Mouse (Mus musculus) neural tube, embryonic 14.5 days (tissue): ENCODE measurements at regions not wholly inside any gene's neighbourhood (a gene's known extent, or its start where the extent isn't known, plus 50 kb on each side); places are given as distances from the start of the nearest gene placed in this dataset.
A peak's percentile ranks its signal among the peaks of the same experiment; 100 is the strongest.
"Not testable (repeated sequence)": the region's sequence is repeated elsewhere in the genome, so short reads cannot be mapped to it uniquely, and the experiment has no call there.

ENCODE experiments used
- ATAC-seq: fragments of 200-750 bp; cut with Nextera tagmentation; 2 replicates; pipeline ENCODE4 v1.8.0; 2017; ENCODE audit warnings: low read depth, mild to moderate bottlenecking, moderate TSS enrichment, moderate library complexity
- H3K27ac ChIP-seq: fragments of 300-500 bp; sonication (generic); 2 replicates; pipeline ENCODE4 v1.5.1; 2014; ENCODE audit warnings: low read depth, mild to moderate bottlenecking, control low read depth, low read length, moderate library complexity, mixed read lengths
- H3K27me3 ChIP-seq: fragments of 300-500 bp; sonication (generic); 2 replicates; pipeline ENCODE4 v1.6.1; 2014; ENCODE audit warnings: low read length; ENCODE audit not compliant: control insufficient read depth, insufficient read depth
- H3K36me3 ChIP-seq: fragments of 300-500 bp; sonication (generic); 2 replicates; pipeline ENCODE4 v1.6.1; 2014; ENCODE audit warnings: low read length, mixed read lengths; ENCODE audit not compliant: control insufficient read depth, insufficient read depth
- H3K4me1 ChIP-seq: fragments of 300-500 bp; sonication (generic); 2 replicates; pipeline ENCODE4 v1.6.1; 2014; ENCODE audit warnings: low read length; ENCODE audit not compliant: control insufficient read depth, insufficient read depth
- H3K4me2 ChIP-seq: fragments of 300-500 bp; sonication (generic); 2 replicates; pipeline ENCODE4 v1.6.1; 2014; ENCODE audit warnings: mild to moderate bottlenecking, low read depth, low read length, control low read depth
- H3K4me3 ChIP-seq: fragments of 300-500 bp; sonication (generic); 2 replicates; pipeline ENCODE4 v1.5.1; 2014; ENCODE audit warnings: low read depth, low read length, control low read depth, mixed read lengths
- H3K9ac ChIP-seq: fragments of 300-500 bp; sonication (generic); replicated peaks from 2 replicates; pipeline ENCODE4 v1.6.1; 2014; ENCODE audit warnings: low read depth, mild to moderate bottlenecking, control low read depth, low read length, mixed read lengths
- H3K9me3 ChIP-seq: fragments of 300-500 bp; sonication (generic); 2 replicates; pipeline ENCODE4 v1.6.1; 2016; ENCODE audit warnings: low read length; ENCODE audit not compliant: control insufficient read depth
- WGBS: fragments of 180-500 bp; shearing (Covaris S2); extraction: QIAGEN DNeasy Blood & Tissue Kit; methylation state at CpG from one replicate; pipeline ENCODE4 v1.1.7; 2014; 5-methylcytosine and 5-hydroxymethylcytosine counted together

- Histone ChIP-seq H3K36me3 (no peaks in the 10 kb centered on the region), H3K27me3 (no peaks in the 10 kb centered on the region), H3K27ac (no peak overlapping the region), H3K4me1 (no peaks in the 10 kb centered on the region), H3K4me2 (no peak overlapping the region), H3K9ac (no peak overlapping the region), H3K4me3 (no peak overlapping the region), H3K9me3 (no peaks in the 10 kb centered on the region)
- WGBS, result 83% methylated on average over 3 of the region's 3 CpGs
- no peak for ATAC-seq
Observed at GRCm38 (mm10) chr17:79977154-79977571, 81.2 kb upstream of the Atl2 start.

DNA sequence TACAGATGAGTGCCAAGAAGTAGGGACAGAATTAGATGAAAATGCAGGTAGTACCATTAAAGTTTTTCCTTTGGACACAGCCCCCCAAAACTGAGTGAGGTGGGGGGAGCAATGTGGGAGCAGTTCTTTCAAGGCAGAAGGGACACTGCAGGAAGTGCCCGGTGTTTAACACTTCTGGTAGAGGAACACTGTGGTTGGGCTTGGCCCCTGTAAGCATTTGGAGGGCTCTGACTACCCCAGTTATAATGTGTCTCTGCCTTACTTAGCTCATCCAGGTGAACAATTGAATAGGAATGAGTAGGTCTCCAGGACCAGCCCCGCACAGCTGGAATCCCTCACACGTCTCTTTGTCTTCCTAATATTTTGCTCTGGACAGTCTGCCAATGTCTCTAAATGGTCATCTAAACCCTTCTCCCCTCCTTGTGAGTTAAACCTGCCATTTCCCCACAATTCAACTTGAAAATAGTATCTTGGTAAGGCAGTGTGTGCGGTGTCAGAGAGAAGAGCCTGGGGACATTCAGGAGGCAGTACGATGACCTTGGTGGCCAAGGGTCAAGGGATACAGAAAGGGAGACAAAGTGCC lies 80.7 kb upstream of the Atl2 start:
- Histone ChIP-seq H3K4me2 (peak overlapping the region; percentile 31), H3K4me1 (no peaks in the 10 kb centered on the region), H3K4me3 (no peak overlapping the region), H3K27ac (no peak overlapping the region), H3K36me3 (no peaks in the 10 kb centered on the region), H3K9me3 (no peaks in the 10 kb centered on the region), H3K27me3 (no peaks in the 10 kb centered on the region), H3K9ac (no peak overlapping the region)
- WGBS, result 75% methylated on average over 5 of the region's 5 CpGs
- peak; percentile 44; the same call in 1 of the 2 replicates for ATAC-seq

DNA sequence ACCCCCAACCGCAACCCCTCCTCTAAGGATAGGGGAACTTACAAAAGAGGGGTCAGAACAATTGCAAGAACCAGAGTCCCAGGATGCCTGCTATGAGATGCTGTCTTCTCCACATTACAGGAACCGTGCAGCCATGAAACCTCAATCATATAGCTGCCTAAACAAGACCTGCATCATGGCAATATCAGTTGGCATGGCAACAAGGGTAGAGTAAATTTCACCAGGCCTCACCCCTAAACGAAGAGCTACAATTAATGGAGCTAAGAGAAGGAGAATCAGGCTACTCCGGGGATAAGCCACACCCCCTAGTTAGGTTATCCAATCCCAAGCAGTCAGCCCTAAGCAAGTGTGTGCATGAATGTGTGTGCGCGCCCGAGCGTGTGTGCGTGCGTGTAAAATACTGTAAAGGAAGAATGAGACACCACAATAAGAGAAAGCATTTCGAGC lies 80.1 kb upstream of the Atl2 start:
- Histone ChIP-seq H3K4me1 (no peaks in the 10 kb centered on the region), H3K9me3 (no peaks in the 10 kb centered on the region), H3K27ac (no peak overlapping the region), H3K36me3 (no peaks in the 10 kb centered on the region), H3K4me3 (no peak overlapping the region; the same call in 1 of the 2 replicates), H3K9ac (no peak overlapping the region), H3K4me2 (peak overlapping the region; percentile 31), H3K27me3 (no peaks in the 10 kb centered on the region)
- 17% methylated on average over 11 of the region's 11 CpGs for WGBS
- peak; percentile 89 for ATAC-seq

DNA sequence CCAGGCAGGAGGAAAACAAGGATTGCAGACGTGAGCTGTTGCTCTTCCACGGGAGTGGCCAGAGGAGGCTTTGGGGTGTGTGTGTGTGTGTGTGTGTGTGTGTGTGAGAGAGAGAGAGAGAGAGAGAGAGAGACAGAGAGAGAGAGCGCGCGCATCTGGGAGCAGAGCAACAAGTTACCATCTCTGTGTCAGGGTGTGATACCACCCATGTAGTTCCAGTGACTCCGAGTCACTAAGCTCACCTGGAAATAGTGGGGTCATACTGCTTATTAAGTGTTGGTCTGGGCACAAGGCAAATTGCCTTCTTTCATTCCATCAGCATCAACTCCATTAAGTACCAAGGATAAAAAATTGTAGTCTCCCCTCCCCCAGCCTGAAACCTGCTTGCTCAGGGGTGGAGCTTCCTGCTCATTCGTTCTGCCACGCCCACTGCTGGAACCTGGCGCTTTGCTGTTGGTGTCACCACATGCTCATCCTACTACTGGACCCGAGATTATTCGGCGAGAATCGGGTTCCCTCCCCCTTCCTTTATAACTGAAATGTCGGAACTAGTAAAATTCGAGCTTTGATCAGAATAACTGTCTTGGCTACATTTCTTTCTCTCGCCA lies 79.3 kb upstream of the Atl2 start:
- WGBS, result 16% methylated on average over 16 of the region's 16 CpGs
- H3K27ac ChIP-seq, H3K27me3 ChIP-seq, H3K4me3 ChIP-seq, H3K36me3 ChIP-seq, H3K9ac ChIP-seq, H3K4me1 ChIP-seq, H3K9me3 ChIP-seq: not testable (repeated sequence)
- H3K4me2 ChIP-seq, result peak overlapping the region; percentile 31
- peak; percentile 42; the same call in 1 of the 2 replicates for ATAC-seq

GRCm38 (mm10) chr17:79971721-79972336 lies 75.9 kb upstream of the Atl2 start:
- no peak overlapping the region for H3K4me2 ChIP-seq
- H3K27ac ChIP-seq, result no peak overlapping the region
- no peaks in the 10 kb centered on the region for H3K36me3 ChIP-seq
- no peak overlapping the region for H3K4me3 ChIP-seq
- 73% methylated on average over 8 of the region's 8 CpGs for WGBS
- no peaks in the 10 kb centered on the region for H3K27me3 ChIP-seq
- no peak for ATAC-seq
- no peak overlapping the region for H3K9ac ChIP-seq
- H3K4me1 ChIP-seq, result no peaks in the 10 kb centered on the region
- H3K9me3 ChIP-seq, result no peaks in the 10 kb centered on the region

GRCm38 (mm10) chr17:79969500-79969972 lies 73.6 kb upstream of the Atl2 start:
- no peaks in the 10 kb centered on the region for H3K9me3 ChIP-seq
- H3K27me3 ChIP-seq, result no peaks in the 10 kb centered on the region
- 50% methylated on average over 7 of the region's 7 CpGs for WGBS
- no peak for ATAC-seq
- no peak overlapping the region for H3K27ac ChIP-seq
- H3K36me3 ChIP-seq, result no peaks in the 10 kb centered on the region
- no peak overlapping the region for H3K4me3 ChIP-seq
- no peaks in the 10 kb centered on the region for H3K4me1 ChIP-seq
- no peak overlapping the region for H3K4me2 ChIP-seq
- H3K9ac ChIP-seq, result no peak overlapping the region

- no peak overlapping the region for H3K4me3 ChIP-seq
- H3K27ac ChIP-seq, result no peak overlapping the region
- 82% methylated on average over 9 of the region's 9 CpGs for WGBS
- no peak overlapping the region for H3K9ac ChIP-seq
- no peaks in the 10 kb centered on the region for H3K36me3 ChIP-seq
- H3K4me2 ChIP-seq, result no peak overlapping the region
- H3K4me1 ChIP-seq, result no peaks in the 10 kb centered on the region
- H3K27me3 ChIP-seq, result no peaks in the 10 kb centered on the region
- H3K9me3 ChIP-seq, result no peaks in the 10 kb centered on the region
- no peak for ATAC-seq
Observed at GRCm38 (mm10) chr17:79968819-79969218, 72.9 kb upstream of the Atl2 start.

DNA sequence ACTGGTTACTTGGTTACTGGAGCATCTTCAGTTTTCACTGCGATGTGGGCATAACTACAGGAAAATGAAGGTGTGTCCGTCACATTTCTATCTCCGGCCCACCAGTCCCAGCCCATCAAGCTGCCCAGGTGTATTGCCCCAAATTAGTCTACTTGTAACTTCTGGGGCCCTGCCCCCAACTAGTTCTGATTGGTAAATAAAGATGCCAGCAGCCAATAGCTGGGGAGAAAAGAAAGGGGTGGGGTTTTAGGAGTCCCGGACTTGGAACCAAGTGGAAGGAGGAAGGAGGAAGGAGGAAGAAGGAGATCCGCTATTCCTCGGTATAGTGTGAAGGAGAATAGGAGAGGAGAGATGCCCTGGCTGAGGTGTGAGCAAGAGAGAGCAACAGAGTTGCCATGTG lies 71.1 kb upstream of the Atl2 start:
- ATAC-seq, result no peak

DNA sequence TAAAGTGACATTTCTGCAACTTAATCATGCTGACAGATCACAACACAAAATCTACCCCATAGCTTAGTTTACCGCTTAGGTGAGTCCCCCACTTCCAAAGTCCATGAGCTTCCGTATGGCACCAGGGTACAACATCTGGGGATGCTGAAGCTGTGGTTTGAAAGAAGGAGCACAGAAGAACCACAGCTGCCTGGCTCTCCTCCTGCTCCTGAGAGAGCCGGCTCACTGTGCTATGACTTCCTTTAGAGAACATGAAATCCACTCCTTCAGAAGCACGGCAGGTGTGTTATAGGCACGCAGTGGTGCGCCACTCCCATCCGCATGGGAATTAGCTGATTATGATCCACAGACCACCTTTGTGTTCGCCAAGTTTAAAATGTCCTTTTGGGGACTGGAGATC lies 69.7 kb upstream of the Atl2 start:
- 91% methylated on average over 8 of the region's 8 CpGs for WGBS
- H3K4me3 ChIP-seq, result no peak overlapping the region
- H3K27me3 ChIP-seq, result no peaks in the 10 kb centered on the region
- no peaks in the 10 kb centered on the region for H3K4me1 ChIP-seq
- no peaks in the 10 kb centered on the region for H3K9me3 ChIP-seq
- no peak overlapping the region for H3K27ac ChIP-seq
- no peak for ATAC-seq
- no peak overlapping the region for H3K4me2 ChIP-seq
- no peaks in the 10 kb centered on the region for H3K36me3 ChIP-seq
- H3K9ac ChIP-seq, result no peak overlapping the region

More for the DNA sequence above, 71.1 kb upstream of the Atl2 start:
- H3K9ac ChIP-seq, result no peak overlapping the region
- no peak overlapping the region for H3K4me3 ChIP-seq
- H3K9me3 ChIP-seq, result no peaks in the 10 kb centered on the region
- no peak overlapping the region for H3K4me2 ChIP-seq
- H3K27me3 ChIP-seq, result no peaks in the 10 kb centered on the region
- H3K4me1 ChIP-seq, result no peaks in the 10 kb centered on the region
- whole genome bisulfite sequencing, result 49% methylated on average over 6 of the region's 6 CpGs
- no peak overlapping the region for H3K27ac ChIP-seq
- H3K36me3 ChIP-seq, result no peaks in the 10 kb centered on the region
